Mouse (Mus musculus) right cerebral cortex, postnatal 4 days (tissue): ENCODE measurements around the gene Mycbpap.

Experiments
- DNase-seq: peaks from one replicate; pipeline ENCODE4 v3.0.0-alpha.2; 2022

Gene Mycbpap

DNA sequence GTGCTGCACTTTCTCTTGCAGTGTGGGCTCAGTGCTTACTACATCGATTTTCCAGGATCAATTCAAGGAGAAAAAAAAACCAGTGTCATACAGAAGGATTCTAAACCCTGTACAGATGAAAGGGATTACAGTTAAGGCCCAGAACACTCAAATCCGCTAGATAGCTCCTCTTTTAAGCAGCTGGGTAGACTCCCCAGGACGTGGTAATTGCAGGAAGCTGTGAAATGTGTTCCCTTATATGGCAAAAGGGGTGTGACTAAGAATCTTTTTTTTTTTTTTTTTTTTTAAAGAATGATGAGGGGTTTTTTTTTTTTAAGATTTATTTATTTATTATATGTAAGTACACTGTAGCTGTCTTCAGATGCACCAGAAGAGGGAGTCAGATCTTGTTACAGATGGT lies 7.3 kb upstream of the Mycbpap start:
- DNase-seq: no peak

GRCm38 (mm10) chr11:94526171-94526879 lies 4.8 kb upstream of the Mycbpap start:
- DNase-seq: no peak

DNA sequence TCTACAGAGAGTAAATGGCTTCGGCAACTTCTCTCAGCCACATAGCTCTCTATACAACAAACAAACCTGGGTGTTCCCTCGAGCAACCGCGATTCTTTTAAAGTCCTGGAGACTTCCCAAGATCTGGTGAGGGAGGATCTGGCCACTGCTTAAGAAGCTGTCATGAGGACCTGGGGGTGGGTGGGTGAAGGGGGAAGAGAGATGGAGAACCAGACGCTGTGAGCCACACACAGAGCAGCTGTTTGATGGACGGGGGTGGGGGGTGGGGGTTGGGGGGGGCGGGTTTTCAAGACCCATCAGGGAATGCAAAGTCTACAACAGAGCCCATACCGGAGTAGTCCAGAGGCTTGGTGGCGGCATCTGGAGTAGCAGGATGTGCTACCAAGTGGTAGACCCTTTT lies 8.1 kb downstream of the Mycbpap start:
- no peak for DNase-seq

DNA sequence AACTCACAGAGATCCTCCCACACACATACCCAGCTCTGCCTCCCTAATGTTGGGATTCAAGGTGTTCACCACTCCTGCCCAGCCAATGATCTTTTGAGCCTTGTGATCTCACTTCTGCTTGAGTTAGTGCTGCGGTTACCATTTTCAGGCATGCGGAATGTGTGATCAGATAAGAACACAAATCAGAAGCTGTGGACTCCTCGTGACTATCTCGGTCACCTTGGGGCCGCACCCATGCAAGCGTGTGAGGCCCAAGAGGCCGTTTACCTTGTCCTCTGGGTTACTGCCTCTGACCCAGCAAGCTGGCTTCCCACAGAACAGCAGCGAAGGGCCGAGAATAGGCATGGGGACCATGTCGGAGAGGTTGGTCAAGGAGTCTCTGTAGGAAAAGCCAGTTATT lies 12.6 kb downstream of the Mycbpap start:
- DNase-seq: no peak

DNA sequence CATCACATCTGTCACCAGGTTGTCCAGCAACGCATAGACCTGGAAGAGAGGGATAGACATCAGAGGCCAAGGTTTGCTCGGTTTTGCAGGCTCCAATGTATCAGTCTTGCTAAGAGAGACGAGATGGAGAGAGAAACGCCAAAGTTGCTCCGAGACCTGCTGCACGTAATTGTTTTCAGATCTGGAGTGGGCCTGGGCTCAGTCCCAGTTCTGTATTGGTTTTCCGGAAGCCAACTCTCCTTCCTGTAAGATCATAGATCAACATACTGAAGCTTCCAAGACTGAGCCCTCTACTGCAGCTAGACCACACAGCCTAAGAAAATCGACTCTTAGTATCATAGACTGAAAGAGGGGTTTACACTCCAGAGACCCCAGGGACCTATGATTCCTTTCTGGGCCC lies 20.1 kb downstream of the Mycbpap start:
- DNase-seq: no peak

- no peak for DNase-seq
Observed at GRCm38 (mm10) chr11:94500362-94500761, 21.2 kb downstream of the Mycbpap start.

- no peak for DNase-seq
Observed at GRCm38 (mm10) chr11:94499661-94500152, 21.8 kb downstream of the Mycbpap start, which contains the start of gene Epn3. TSS of gene Epn3 (minus strand) at chr11:94499974.

DNA sequence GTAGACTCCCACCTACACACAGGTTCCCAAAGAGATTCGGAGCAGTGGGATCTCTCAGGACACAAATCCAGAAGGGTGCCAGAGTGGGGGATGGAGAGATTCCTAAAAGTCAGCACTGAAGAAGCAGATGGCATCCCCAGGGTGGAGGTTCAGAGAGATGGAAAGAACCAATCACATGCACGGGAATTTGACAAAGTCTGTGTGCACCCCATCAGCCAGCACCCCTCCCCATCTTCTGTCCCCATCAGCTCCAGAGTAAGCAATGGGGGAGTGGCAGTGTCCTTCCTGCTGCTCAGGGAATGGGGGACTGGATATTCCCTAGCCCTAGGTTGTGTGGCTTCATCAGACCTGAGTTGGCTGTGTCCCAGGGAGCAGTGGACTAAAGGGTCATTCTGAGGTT lies 22.5 kb downstream of the Mycbpap start:
- DNase-seq: no peak

DNA sequence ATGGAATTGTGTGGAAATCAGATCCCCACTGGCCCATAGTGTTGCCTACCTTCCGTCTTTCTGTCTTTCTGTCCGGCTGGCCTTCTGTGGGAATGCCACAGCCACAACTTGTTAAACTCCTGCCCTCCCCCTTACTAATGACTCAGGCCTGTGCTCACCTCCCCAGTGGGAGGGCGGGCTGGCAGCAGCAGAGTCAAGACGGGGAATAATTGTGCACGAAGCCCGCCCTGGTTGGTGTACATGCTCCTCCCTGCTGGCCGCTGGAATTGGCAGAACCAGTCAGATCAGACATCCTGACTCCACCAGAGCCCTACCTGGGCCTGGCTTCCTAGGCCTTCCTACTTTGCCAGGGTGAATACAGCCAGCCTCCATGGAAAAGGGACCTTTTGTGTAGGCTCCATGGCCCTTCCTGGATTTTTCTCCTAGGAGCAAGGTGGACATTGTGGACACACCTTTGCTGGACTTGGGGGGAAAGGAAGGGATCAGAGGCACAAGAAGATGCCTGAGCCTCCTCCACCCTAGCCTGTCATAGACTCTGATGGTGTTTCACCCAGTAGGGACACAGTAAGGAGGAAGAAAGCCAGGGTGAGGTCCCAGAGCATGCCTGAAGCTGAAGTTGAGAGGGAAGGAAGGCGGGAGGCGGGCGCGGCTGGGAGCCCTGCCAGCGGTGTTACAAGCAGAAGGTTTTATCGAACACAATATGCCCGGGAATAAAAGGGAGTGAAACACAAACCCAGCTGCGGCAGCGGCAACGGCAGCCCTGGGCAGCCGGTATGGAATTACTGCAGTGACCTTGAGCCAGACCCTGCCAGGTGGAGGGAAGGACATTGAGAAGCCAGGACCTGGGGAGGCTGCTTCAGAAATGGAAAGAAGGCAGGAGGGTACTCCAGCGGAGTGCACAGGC lies 23.2 kb downstream of the Mycbpap start:
- peak; percentile 53 for DNase-seq

DNA sequence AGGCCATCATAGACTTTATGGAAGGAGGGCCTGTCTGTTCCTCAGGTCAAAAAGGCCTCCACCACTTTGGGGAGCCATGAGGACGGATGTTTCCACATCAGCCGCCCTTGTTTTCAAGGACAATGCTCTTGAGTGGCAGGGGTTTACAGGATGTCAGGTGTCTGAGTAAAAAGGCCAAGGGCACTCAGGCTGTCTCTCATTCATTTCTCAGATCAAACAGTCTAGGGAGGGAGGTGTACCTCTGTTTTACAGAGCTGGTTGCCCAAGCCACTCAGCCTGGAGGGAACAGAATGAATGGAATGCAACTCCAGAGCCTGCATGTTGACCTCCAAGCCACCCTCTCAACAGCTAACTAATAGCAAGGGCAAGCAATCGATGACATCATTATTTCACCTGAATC lies 26.1 kb downstream of the Mycbpap start:
- no peak for DNase-seq

DNA sequence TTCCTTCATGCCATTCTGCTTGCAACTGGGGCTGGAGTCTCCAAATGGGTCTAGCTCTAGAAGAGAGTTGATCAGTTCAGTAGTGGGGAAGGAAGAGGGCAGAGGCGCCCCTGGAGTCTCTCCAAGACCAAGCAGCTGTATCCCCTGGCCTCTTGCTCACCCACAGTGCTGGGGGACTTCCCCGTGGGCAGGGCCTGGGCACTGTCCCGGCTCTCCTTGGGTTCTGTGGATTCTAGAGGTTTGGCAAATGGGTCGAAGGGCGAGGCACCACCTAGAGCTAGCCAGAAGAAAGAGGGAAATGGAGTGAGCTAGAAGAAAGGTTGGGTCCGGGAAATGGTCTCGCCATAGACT lies 29.8 kb downstream of the Mycbpap start:
- DNase-seq: no peak

DNA sequence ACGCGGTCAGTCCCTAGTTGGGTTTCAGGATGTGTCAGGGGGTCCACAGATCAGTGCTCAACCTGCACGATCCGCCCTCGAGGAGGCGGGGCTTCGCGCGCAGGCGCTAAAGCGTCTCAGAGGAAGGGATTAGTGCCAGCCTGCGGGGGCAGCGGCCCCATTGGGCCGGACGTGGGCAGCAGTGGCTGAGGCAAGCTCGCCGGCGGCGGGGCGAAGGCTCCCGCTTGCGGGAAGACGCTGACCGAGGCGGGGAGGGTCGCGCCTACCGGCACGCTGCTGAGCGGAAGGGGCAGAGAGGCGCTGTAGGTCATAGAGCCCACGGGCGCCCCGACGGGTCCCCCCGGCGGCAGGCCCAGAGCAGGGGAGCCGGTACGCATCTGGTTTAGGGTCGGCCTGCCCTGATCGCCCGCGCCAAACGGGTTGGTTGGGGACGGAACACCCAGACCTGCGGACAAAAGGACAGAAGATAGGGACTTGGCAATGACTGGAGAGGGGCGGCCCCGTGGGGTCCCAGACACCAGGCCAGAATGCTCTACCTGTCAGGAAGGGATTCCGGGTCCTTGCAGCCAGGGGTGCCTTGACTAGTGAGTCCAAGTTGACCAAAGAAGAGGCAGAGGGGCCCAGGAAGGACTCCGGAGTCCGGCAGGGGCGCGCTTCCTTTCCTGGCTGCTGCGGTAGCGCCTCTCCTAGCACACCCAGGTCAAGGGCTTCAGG lies 30.4 kb downstream of the Mycbpap start:
- DNase-seq: peak; percentile 73

DNA sequence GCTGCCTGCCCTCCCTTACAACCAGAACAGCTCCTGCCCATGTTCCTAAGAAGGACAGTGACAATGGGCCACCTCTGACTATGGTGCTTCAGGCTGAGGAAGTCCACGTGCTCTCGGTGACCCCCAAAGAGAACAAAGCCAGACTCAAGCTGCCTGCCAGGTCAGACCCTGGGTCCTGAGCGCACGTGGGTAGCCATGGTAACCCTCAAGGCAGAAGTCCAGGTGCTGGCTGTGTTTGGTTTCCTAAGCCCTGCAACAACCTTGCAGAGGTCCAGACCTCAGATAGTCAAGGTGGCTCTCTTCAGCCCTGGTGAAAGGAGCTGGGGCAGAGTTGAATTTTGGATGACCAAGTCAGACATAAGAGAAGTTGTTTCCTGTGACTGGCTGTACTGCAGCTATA lies 31.8 kb downstream of the Mycbpap start:
- no peak for DNase-seq

DNA sequence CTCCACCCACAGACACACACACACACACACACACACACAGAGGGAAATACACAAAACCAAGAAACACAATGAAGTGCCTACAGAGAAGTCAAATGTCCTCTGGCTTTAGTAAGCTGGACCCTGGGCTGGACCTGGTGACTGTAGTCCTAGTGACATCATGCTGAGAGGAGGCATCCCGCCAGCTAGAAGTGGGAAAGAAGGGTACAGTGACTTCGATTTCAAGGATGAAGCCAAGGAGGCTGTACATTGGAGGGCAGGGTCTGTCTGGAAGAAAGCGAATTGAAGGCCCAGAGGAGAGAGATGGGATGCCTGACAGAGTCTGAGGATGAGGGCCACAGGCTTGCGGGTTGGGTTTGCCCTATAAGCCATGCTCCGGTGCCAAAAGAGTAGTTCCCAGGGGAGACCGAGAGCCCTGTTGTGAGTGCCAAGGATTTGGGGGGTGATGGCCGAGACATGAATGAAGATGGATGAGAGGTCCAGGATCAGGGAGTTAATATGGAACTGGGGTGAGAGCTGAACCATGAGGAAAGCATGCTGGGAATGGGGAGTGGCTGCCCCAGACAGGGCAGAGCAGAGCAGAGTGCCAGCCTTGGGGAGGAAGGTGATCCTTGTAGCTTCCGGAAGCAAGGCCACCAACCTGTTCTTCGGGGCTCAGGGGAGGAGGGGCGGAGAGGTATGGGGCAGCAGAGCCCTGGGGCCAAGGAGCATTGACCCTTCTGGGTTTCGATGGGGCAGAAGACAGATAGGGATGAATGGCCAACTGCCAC lies 32.6 kb downstream of the Mycbpap start:
- DNase-seq: no peak

- peak; percentile 93 for DNase-seq
Observed at GRCm38 (mm10) chr11:94486001-94486400, 35.5 kb downstream of the Mycbpap start, which contains the start of gene Spata20. TSS of gene Spata20 (minus strand) at chr11:94486179.

GRCm38 (mm10) chr11:94485223-94485622 lies 36.3 kb downstream of the Mycbpap start:
- no peak for DNase-seq

DNA sequence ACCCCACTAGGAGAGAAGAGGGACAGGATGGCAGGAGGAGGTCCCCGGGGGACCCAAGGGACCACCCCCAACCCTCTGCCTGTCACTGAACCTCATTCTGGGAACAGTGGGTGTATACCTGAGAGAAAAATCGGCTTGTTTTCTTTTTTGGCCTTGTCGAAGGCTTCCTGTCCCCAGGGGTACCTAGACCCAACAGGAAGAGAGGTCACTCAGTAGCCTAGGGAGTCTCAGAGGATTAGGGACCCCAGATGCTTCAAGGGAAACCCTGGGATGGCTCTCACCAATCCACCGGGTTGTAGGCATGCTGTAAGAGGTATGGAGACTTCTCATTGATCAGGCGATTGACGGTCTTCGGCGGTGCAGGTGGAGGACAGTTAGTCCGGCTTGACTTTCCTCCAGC lies 36.9 kb downstream of the Mycbpap start:
- no peak for DNase-seq

- no peak for DNase-seq
Observed at GRCm38 (mm10) chr11:94483921-94484320, 37.6 kb downstream of the Mycbpap start.

- no peak for DNase-seq
Observed at GRCm38 (mm10) chr11:94483436-94483835, 38.1 kb downstream of the Mycbpap start.

- DNase-seq: no peak
Observed at GRCm38 (mm10) chr11:94482738-94483137, 38.8 kb downstream of the Mycbpap start.

DNA sequence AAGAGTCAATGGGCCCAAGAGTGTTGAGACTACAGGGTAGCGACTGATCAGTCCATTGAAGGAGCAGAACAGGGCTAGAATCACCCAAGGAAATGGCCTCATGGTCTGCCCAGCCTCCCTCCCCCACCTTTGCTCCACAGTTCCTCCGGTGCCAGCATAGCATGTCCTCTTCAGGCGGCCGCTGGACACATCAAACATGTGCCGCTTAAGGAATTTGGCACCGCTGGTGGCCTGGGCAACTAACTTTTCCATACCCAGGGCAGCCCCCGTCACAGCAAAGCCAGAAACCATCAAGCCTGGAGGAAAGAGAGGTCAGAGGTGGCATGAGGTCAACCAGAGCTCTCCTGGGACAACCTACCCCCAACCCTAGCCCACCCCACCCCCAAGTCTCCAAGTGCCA lies 39.6 kb downstream of the Mycbpap start:
- DNase-seq: no peak

- DNase-seq: no peak
Observed at GRCm38 (mm10) chr11:94480382-94480781, 41.2 kb downstream of the Mycbpap start.

- no peak for DNase-seq
Observed at GRCm38 (mm10) chr11:94477651-94478050, 43.9 kb downstream of the Mycbpap start.
